Mouse (Mus musculus): Measurements from ENCODE around the gene Slc39a11. TPM values are rescaled to one million over a fixed set of nuclear protein-coding genes. Genes with fewer than 3 reads are reported as not detected.
"Not testable (repeated sequence)": the region's sequence is repeated elsewhere in the genome, so short reads cannot be mapped to it uniquely, and the experiment has no call there.

The Slc39a11 gene
- polyA plus RNA-seq, 1 experiment from 2014 or later = 40.1 TPM

DNA sequence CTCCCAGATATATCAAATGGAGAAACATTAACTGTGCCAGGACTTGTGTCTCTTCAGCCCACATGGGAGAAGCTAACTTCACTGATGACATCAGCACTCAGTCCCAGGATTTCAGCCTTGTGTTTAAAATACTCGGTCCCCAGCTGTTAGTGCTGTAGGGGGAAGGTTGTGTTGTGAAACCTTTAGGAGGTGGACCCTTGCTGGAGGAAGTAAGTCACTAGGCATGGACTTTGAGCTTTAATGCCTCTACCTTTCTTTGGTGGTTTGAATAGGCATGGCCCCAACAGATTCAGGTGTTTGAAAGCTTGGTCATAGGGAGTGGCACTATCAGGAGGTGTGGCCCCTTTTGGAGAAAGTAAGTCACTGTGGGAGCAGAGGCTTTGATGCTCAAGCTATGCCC lies 80.9 kb downstream of the Slc39a11 start:
- WGBS = 96% methylated on average over 1 of the region's 1 CpGs
- H3K4me1 ChIP-seq (ENCODE audit: control insufficient read depth, insufficient read depth, low read depth, low read length) = peaks cover 19% of the 10 kb centered on the region
- no peak overlapping the region for H3K4me2 ChIP-seq (ENCODE audit: low read length)
- no peaks in the 10 kb centered on the region for H3K36me3 ChIP-seq (ENCODE audit: control insufficient read depth, insufficient read depth, low read length)
- no peak overlapping the region for H3K4me3 ChIP-seq (ENCODE audit: low read length)
- H3K9me3 ChIP-seq (ENCODE audit: control insufficient read depth, low read length) = no peaks in the 10 kb centered on the region
- no peak overlapping the region for H3K9ac ChIP-seq (ENCODE audit: low read depth, low read length)
- no peak for ATAC-seq
- H3K27ac ChIP-seq (ENCODE audit: low read depth, low read length) = no peak overlapping the region
- no peaks in the 10 kb centered on the region for H3K27me3 ChIP-seq (replicated peaks; ENCODE audit: control insufficient read depth, insufficient read depth, low read length)

GRCm38 (mm10) chr11:113567926-113568325 lies 82.0 kb downstream of the Slc39a11 start:
- not testable (repeated sequence) for ATAC-seq; H3K27ac ChIP-seq (ENCODE audit: low read depth, low read length); H3K27me3 ChIP-seq (replicated peaks; ENCODE audit: control insufficient read depth, insufficient read depth, low read length); H3K9ac ChIP-seq (ENCODE audit: low read depth, low read length); H3K36me3 ChIP-seq (ENCODE audit: control insufficient read depth, insufficient read depth, low read length); H3K9me3 ChIP-seq (ENCODE audit: control insufficient read depth, low read length); H3K4me2 ChIP-seq (ENCODE audit: low read length); H3K4me3 ChIP-seq (ENCODE audit: low read length)
- H3K4me1 ChIP-seq (ENCODE audit: control insufficient read depth, insufficient read depth, low read depth, low read length) = peaks cover 17% of the 10 kb centered on the region
- 90% methylated on average over 2 of the region's 2 CpGs for WGBS

- Histone ChIP-seq H3K9ac (ENCODE audit: low read depth, low read length) (peak overlapping the region; percentile 73), H3K4me3 (ENCODE audit: low read length) (peak overlapping the region; percentile 55), H3K27ac (ENCODE audit: low read depth, low read length) (no peak overlapping the region), H3K27me3 (replicated peaks; ENCODE audit: control insufficient read depth, insufficient read depth, low read length) (no peaks in the 10 kb centered on the region), H3K4me1 (ENCODE audit: control insufficient read depth, insufficient read depth, low read depth, low read length) (peaks cover 14% of the 10 kb centered on the region), H3K9me3 (ENCODE audit: control insufficient read depth, low read length) (no peaks in the 10 kb centered on the region), H3K4me2 (ENCODE audit: low read length) (peak overlapping the region; percentile 94), H3K36me3 (ENCODE audit: control insufficient read depth, insufficient read depth, low read length) (no peaks in the 10 kb centered on the region)
- WGBS = 8% methylated on average over 33 of the region's 34 CpGs
- ATAC-seq = peak; percentile 87
Observed at GRCm38 (mm10) chr11:113565006-113565995, 84.6 kb downstream of the Slc39a11 start.

- H3K4me1 ChIP-seq (ENCODE audit: control insufficient read depth, insufficient read depth, low read depth, low read length) = peaks cover 14% of the 10 kb centered on the region
- H3K9ac ChIP-seq (ENCODE audit: low read depth, low read length) = no peak overlapping the region
- H3K36me3 ChIP-seq (ENCODE audit: control insufficient read depth, insufficient read depth, low read length) = no peaks in the 10 kb centered on the region
- H3K27ac ChIP-seq (ENCODE audit: low read depth, low read length) = no peak overlapping the region
- H3K27me3 ChIP-seq (replicated peaks; ENCODE audit: control insufficient read depth, insufficient read depth, low read length) = no peaks in the 10 kb centered on the region
- no peak overlapping the region for H3K4me2 ChIP-seq (ENCODE audit: low read length)
- no peak overlapping the region for H3K4me3 ChIP-seq (ENCODE audit: low read length)
- no peaks in the 10 kb centered on the region for H3K9me3 ChIP-seq (ENCODE audit: control insufficient read depth, low read length)
- 90% methylated on average over 8 of the region's 8 CpGs for WGBS
- no peak for ATAC-seq
Observed at GRCm38 (mm10) chr11:113562326-113562725, 87.6 kb downstream of the Slc39a11 start.

GRCm38 (mm10) chr11:113560150-113560549 lies 89.7 kb downstream of the Slc39a11 start:
- no peaks in the 10 kb centered on the region for H3K27me3 ChIP-seq (replicated peaks; ENCODE audit: control insufficient read depth, insufficient read depth, low read length)
- H3K9ac ChIP-seq (ENCODE audit: low read depth, low read length) = no peak overlapping the region
- no peak for ATAC-seq
- H3K4me2 ChIP-seq (ENCODE audit: low read length) = no peak overlapping the region
- H3K9me3 ChIP-seq (ENCODE audit: control insufficient read depth, low read length) = no peaks in the 10 kb centered on the region
- WGBS = 78% methylated on average over 4 of the region's 4 CpGs
- no peak overlapping the region for H3K4me3 ChIP-seq (ENCODE audit: low read length)
- H3K27ac ChIP-seq (ENCODE audit: low read depth, low read length) = no peak overlapping the region
- peaks cover 7% of the 10 kb centered on the region for H3K4me1 ChIP-seq (ENCODE audit: control insufficient read depth, insufficient read depth, low read depth, low read length)
- no peaks in the 10 kb centered on the region for H3K36me3 ChIP-seq (ENCODE audit: control insufficient read depth, insufficient read depth, low read length)

DNA sequence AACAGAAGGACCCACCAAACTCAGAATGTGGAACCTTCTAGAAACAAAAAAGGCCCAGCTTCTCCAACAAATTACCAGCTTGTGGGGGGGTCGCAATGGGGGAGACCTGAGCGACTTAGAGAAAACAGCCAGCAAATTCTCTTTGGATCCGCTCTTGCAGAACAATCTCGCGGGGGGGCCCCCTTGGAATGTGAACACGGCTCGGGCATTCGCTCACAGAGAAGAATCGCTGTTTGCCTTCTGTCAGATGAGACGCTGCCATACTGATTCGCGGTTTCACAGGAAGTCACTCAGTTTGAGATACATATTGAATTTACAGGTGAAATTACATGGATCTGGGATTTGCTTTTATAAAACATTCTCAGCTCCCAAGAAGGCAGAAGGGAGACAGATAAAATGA lies 91.4 kb downstream of the Slc39a11 start:
- ATAC-seq = no peak
- H3K4me2 ChIP-seq (ENCODE audit: low read length) = no peak overlapping the region
- no peaks in the 10 kb centered on the region for H3K36me3 ChIP-seq (ENCODE audit: control insufficient read depth, insufficient read depth, low read length)
- whole genome bisulfite sequencing = 62% methylated on average over 12 of the region's 12 CpGs
- no peak overlapping the region for H3K9ac ChIP-seq (ENCODE audit: low read depth, low read length)
- no peak overlapping the region for H3K4me3 ChIP-seq (ENCODE audit: low read length)
- no peak overlapping the region for H3K27ac ChIP-seq (ENCODE audit: low read depth, low read length)
- H3K27me3 ChIP-seq (replicated peaks; ENCODE audit: control insufficient read depth, insufficient read depth, low read length) = no peaks in the 10 kb centered on the region
- H3K4me1 ChIP-seq (ENCODE audit: control insufficient read depth, insufficient read depth, low read depth, low read length) = peaks cover 6% of the 10 kb centered on the region
- H3K9me3 ChIP-seq (ENCODE audit: control insufficient read depth, low read length) = no peaks in the 10 kb centered on the region

DNA sequence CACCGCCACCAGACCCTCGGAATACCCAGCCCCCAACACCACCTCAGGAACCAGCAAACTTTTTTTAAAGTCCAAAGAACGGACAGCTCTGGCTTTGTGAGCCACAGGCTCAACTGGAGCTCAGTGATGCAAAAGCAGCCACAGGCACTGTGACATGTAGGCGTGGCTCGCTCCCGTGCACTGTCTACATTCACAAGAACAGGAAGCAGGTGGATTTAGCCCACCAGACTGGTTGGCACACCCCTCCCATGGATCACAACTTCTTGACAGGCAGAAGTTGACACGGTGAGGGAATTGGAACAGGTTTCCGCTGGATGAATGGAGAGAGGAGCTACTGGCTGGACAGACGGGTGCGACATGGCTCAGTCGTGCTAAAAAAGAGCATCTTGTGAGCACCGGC lies 93.7 kb downstream of the Slc39a11 start:
- no peak overlapping the region for H3K4me2 ChIP-seq (ENCODE audit: low read length)
- H3K9ac ChIP-seq (ENCODE audit: low read depth, low read length) = no peak overlapping the region
- peaks cover 20% of the 10 kb centered on the region for H3K4me1 ChIP-seq (ENCODE audit: control insufficient read depth, insufficient read depth, low read depth, low read length)
- 86% methylated on average over 12 of the region's 12 CpGs for WGBS
- H3K4me3 ChIP-seq (ENCODE audit: low read length) = no peak overlapping the region
- H3K9me3 ChIP-seq (ENCODE audit: control insufficient read depth, low read length) = no peaks in the 10 kb centered on the region
- no peak overlapping the region for H3K27ac ChIP-seq (ENCODE audit: low read depth, low read length)
- ATAC-seq = no peak
- no peaks in the 10 kb centered on the region for H3K36me3 ChIP-seq (ENCODE audit: control insufficient read depth, insufficient read depth, low read length)
- no peaks in the 10 kb centered on the region for H3K27me3 ChIP-seq (replicated peaks; ENCODE audit: control insufficient read depth, insufficient read depth, low read length)

DNA sequence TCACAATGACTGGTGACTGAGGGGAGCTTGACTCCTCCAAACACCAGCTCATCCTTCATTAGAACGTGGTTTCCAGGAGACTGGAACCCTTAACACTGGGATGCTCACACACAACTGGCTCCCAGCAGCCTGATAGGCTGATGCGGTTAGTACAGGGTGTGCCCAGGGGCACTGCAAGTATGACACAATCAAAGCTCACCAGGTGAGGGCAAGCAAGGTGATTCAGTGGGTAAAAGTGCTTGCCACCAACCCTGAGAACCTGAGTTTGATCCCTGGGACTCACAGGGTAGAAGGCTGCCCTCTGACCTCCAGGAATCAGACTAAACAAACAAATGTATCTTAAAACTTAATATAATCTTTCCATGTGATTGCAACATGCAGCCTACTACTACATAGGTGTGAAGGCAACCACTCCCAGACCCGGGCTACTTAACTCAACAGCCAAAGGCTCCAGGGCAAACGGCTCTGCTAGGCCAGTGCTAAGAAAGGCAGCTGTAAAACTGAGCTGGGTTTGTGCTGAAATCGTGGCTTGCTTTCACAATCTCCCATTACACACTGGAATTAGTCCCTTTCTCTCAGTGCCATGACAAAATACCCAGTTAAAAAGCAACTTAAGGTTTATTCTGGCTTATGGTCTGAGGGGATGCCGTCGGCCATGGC lies 95.0 kb downstream of the Slc39a11 start:
- Histone ChIP-seq H3K27ac (ENCODE audit: low read depth, low read length) (peak overlapping the region; percentile 29; the same call in 1 of the 2 replicates), H3K27me3 (replicated peaks; ENCODE audit: control insufficient read depth, insufficient read depth, low read length) (no peaks in the 10 kb centered on the region), H3K4me3 (ENCODE audit: low read length) (no peak overlapping the region), H3K9me3 (ENCODE audit: control insufficient read depth, low read length) (no peaks in the 10 kb centered on the region), H3K4me1 (ENCODE audit: control insufficient read depth, insufficient read depth, low read depth, low read length) (peaks cover 20% of the 10 kb centered on the region), H3K36me3 (ENCODE audit: control insufficient read depth, insufficient read depth, low read length) (no peaks in the 10 kb centered on the region), H3K4me2 (ENCODE audit: low read length) (no peak overlapping the region), H3K9ac (ENCODE audit: low read depth, low read length) (no peak overlapping the region)
- no peak for ATAC-seq
- WGBS = 90% methylated on average over 7 of the region's 7 CpGs

DNA sequence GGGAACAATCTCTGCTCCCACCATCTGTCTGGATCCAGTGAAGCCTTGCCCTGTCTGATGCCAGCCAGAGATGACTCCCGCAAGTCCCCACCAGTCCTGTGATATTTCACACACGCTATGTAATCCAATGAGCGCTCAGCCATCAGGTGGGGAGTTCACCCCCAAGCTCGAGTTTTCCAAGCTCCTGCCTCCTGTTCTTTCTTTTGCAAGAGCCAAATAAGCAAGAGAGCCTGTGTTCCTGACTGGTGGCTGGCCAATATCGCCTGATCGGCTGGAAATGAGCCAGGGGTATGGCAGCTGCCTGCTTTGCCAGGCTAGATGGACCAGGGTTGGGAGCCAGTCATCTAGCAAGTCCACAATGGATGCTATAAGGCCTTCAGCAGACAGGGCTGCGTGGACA lies 95.7 kb downstream of the Slc39a11 start:
- no peak overlapping the region for H3K4me2 ChIP-seq (ENCODE audit: low read length)
- no peaks in the 10 kb centered on the region for H3K27me3 ChIP-seq (replicated peaks; ENCODE audit: control insufficient read depth, insufficient read depth, low read length)
- H3K27ac ChIP-seq (ENCODE audit: low read depth, low read length) = peak overlapping the region; percentile 29
- peak; percentile 58 for ATAC-seq
- H3K36me3 ChIP-seq (ENCODE audit: control insufficient read depth, insufficient read depth, low read length) = no peaks in the 10 kb centered on the region
- WGBS = 67% methylated on average over 7 of the region's 7 CpGs
- no peak overlapping the region for H3K9ac ChIP-seq (ENCODE audit: low read depth, low read length)
- no peak overlapping the region for H3K4me3 ChIP-seq (ENCODE audit: low read length)
- peaks cover 20% of the 10 kb centered on the region for H3K4me1 ChIP-seq (ENCODE audit: control insufficient read depth, insufficient read depth, low read depth, low read length)
- H3K9me3 ChIP-seq (ENCODE audit: control insufficient read depth, low read length) = no peaks in the 10 kb centered on the region

Data from hindbrain, embryonic 16.5 days (tissue).